Mouse (Mus musculus) CH12.LX (cell line): ENCODE data around the gene Sox18. TPM values are rescaled to one million over a fixed set of nuclear protein-coding genes. Genes with fewer than 3 reads are reported as not detected.

Experiments
- DNase-seq: peaks from one replicate; pipeline ENCODE4 v3.0.0-alpha.2; 2013; ENCODE audit errors: extremely low read depth
- H3K27ac ChIP-seq: 2 replicates; pipeline ENCODE4 v1.5.1; 2012; ENCODE audit warnings: low read depth, mild to moderate bottlenecking, control low read depth, moderate library complexity; ENCODE audit not compliant: insufficient read depth
- H3K27me3 ChIP-seq: replicated peaks from 2 replicates; pipeline ENCODE3; 2012; ENCODE audit warnings: inconsistent platforms
- H3K36me3 ChIP-seq, 2 experiments: replicated peaks in 1 of 2; 2 replicates each; pipeline versions ENCODE3 to v1.6.1; 2012; ENCODE audit warnings: inconsistent platforms in 1 of 2, low read length in 1 of 2, mild to moderate bottlenecking in 1 of 2, mixed read lengths in 1 of 2, moderate library complexity in 1 of 2; ENCODE audit not compliant: control insufficient read depth in 1 of 2, insufficient read depth in 1 of 2
- H3K4me1 ChIP-seq, 2 experiments: 2 replicates each; pipeline ENCODE4 v1.6.1; 2012; ENCODE audit warnings: inconsistent platforms in 1 of 2, moderate library complexity in 1 of 2; ENCODE audit not compliant: insufficient read depth in 2 of 2, control insufficient read depth in 1 of 2
- H3K4me2 ChIP-seq: 2 replicates; pipeline ENCODE4 v1.6.1; 2012; ENCODE audit warnings: low read depth, mild to moderate bottlenecking, control low read depth; ENCODE audit not compliant: poor library complexity, insufficient read depth, severe bottlenecking
- H3K4me3 ChIP-seq, 3 experiments: fragments of 150-350 bp in 1 of 3; sonication (generic) in 1 of 3; replicated peaks in 1 of 3; 2 replicates each; pipeline versions ENCODE3 to v1.5.1; 2011 to 2012; ENCODE audit warnings: low read depth in 2 of 3, low read length in 2 of 3, mild to moderate bottlenecking in 2 of 3, moderate library complexity in 2 of 3, control low read depth in 1 of 3, improper control_type of control experiment in 1 of 3, inconsistent platforms in 1 of 3, mixed read lengths in 1 of 3; ENCODE audit not compliant: poor library complexity in 1 of 3
- H3K79me2 ChIP-seq: replicated peaks from 2 replicates; pipeline ENCODE4 v1.6.1; 2012; ENCODE audit warnings: mild to moderate bottlenecking, moderate library complexity; ENCODE audit not compliant: control insufficient read depth, poor library complexity, insufficient read depth, severe bottlenecking; ENCODE audit errors: extremely low read depth
- H3K9ac ChIP-seq: 2 replicates; pipeline ENCODE4 v1.6.1; 2012; ENCODE audit warnings: low read depth, mild to moderate bottlenecking, control low read depth, moderate library complexity; ENCODE audit not compliant: insufficient read depth
- H3K9me3 ChIP-seq: replicated peaks from 2 replicates; pipeline ENCODE3; 2012; ENCODE audit warnings: low read length, inconsistent platforms, mixed read lengths
- CHD1 ChIP-seq: IDR thresholded peaks from 2 replicates; pipeline ENCODE4 v1.6.1; 2012; ENCODE audit warnings: low read depth, low read length, improper control_type of control experiment, inconsistent platforms
- CHD2 ChIP-seq: IDR thresholded peaks from 2 replicates; pipeline ENCODE4 v1.6.1; 2011; ENCODE audit warnings: low read length, improper control_type of control experiment
- CTCF ChIP-seq, 2 experiments: IDR thresholded peaks in 1 of 2; conservative IDR thresholded peaks in 1 of 2; 2 replicates each; pipeline ENCODE4 v1.5.1; 2011 to 2012; ENCODE audit warnings: low read depth in 2 of 2, low read length in 2 of 2, improper control_type of control experiment in 1 of 2, inconsistent platforms in 1 of 2, mild to moderate bottlenecking in 1 of 2, moderate library complexity in 1 of 2
- E2F4 ChIP-seq: IDR thresholded peaks from 2 replicates; pipeline ENCODE4 v1.6.1; 2011; ENCODE audit warnings: low read depth, low read length, improper control_type of control experiment; ENCODE audit not compliant: insufficient replicate concordance
- ELF1 ChIP-seq: IDR thresholded peaks from 2 replicates; pipeline ENCODE4 v1.6.1; 2014; ENCODE audit warnings: low read depth, mild to moderate bottlenecking, inconsistent platforms, low read length, improper control_type of control experiment
- EP300 ChIP-seq: IDR thresholded peaks from 2 replicates; pipeline ENCODE4 v1.6.1; 2011; ENCODE audit warnings: low read length, improper control_type of control experiment
- ETS1 ChIP-seq: conservative IDR thresholded peaks from 2 replicates; pipeline ENCODE4 v1.6.1; 2012; ENCODE audit warnings: low read depth, mild to moderate bottlenecking, inconsistent platforms, low read length, improper control_type of control experiment, moderate library complexity
- GABPA ChIP-seq: IDR thresholded peaks from 2 replicates; pipeline ENCODE4 v1.6.1; 2012; ENCODE audit warnings: low read depth, low read length, improper control_type of control experiment, inconsistent platforms; ENCODE audit not compliant: insufficient replicate concordance
- JUN ChIP-seq: IDR thresholded peaks from 2 replicates; pipeline ENCODE4 v1.6.1; 2011; ENCODE audit warnings: low read depth, mild to moderate bottlenecking, low read length, improper control_type of control experiment, moderate library complexity; ENCODE audit not compliant: insufficient read depth
- JUND ChIP-seq: conservative IDR thresholded peaks from 2 replicates; pipeline ENCODE4 v1.6.1; 2011; ENCODE audit warnings: low read depth, low read length, improper control_type of control experiment
- KAT2A ChIP-seq: IDR thresholded peaks from 2 replicates; pipeline ENCODE4 v1.6.1; 2012; ENCODE audit warnings: low read length, improper control_type of control experiment, inconsistent platforms; ENCODE audit not compliant: insufficient replicate concordance
- MEF2A ChIP-seq: IDR thresholded peaks from 2 replicates; pipeline ENCODE4 v1.6.1; 2014; ENCODE audit warnings: low read depth, mild to moderate bottlenecking, inconsistent platforms, low read length, improper control_type of control experiment, borderline replicate concordance
- MXI1 ChIP-seq: IDR thresholded peaks from 2 replicates; pipeline ENCODE4 v1.6.1; 2011; ENCODE audit warnings: mild to moderate bottlenecking, low read depth, low read length, improper control_type of control experiment
- NELFE ChIP-seq: IDR thresholded peaks from 2 replicates; pipeline ENCODE4 v1.6.1; 2011; ENCODE audit warnings: low read depth, low read length, improper control_type of control experiment
- PAX5 ChIP-seq: IDR thresholded peaks from 2 replicates; pipeline ENCODE4 v1.6.1; 2012; ENCODE audit warnings: low read length, inconsistent platforms, mixed read lengths
- POLR2A ChIP-seq: IDR thresholded peaks from 2 replicates; pipeline ENCODE4 v1.6.1; 2011; ENCODE audit warnings: low read depth, mild to moderate bottlenecking, improper control_type of control experiment, low read length
- RAD21 ChIP-seq: IDR thresholded peaks from 2 replicates; pipeline ENCODE4 v1.6.1; 2011; ENCODE audit warnings: low read depth, mild to moderate bottlenecking, low read length, improper control_type of control experiment, moderate library complexity
- SIN3A ChIP-seq: IDR thresholded peaks from 2 replicates; pipeline ENCODE4 v1.6.1; 2012; ENCODE audit warnings: low read length, improper control_type of control experiment, inconsistent platforms
- SMC3 ChIP-seq: IDR thresholded peaks from 2 replicates; pipeline ENCODE4 v1.6.1; 2011; ENCODE audit warnings: low read depth, low read length, improper control_type of control experiment
- TBP ChIP-seq: conservative IDR thresholded peaks from 2 replicates; pipeline ENCODE4 v1.6.1; 2011; ENCODE audit warnings: low read depth, low read length, improper control_type of control experiment
- TCF12 ChIP-seq: IDR thresholded peaks from 2 replicates; pipeline ENCODE4 v1.6.1; 2014; ENCODE audit warnings: low read depth, mild to moderate bottlenecking, inconsistent platforms, low read length, improper control_type of control experiment
- UBTF ChIP-seq: IDR thresholded peaks from 2 replicates; pipeline ENCODE4 v1.6.1; 2012; ENCODE audit warnings: low read depth, mild to moderate bottlenecking, inconsistent platforms, low read length, improper control_type of control experiment, moderate library complexity
- USF1 ChIP-seq: IDR thresholded peaks from 2 replicates; pipeline ENCODE4 v1.6.1; 2014; ENCODE audit warnings: low read depth, mild to moderate bottlenecking, inconsistent platforms, low read length, improper control_type of control experiment
- USF2 ChIP-seq: conservative IDR thresholded peaks from 2 replicates; pipeline ENCODE4 v1.6.1; 2011; ENCODE audit warnings: low read depth, low read length, improper control_type of control experiment
- ZKSCAN1 ChIP-seq: IDR thresholded peaks from 2 replicates; pipeline ENCODE4 v1.6.1; 2012; ENCODE audit warnings: low read depth, inconsistent platforms, low read length, improper control_type of control experiment, borderline replicate concordance
- dilution Hi-C: fragments of 300-500 bp; cut with MboI; formaldehyde crosslinking; loops from 2 replicates; pipeline ENCODE4 v1.14.3; 2020; ENCODE audit warnings: low sequenced_read_pairs; ENCODE audit not compliant: extremely low pct_unique_long_range_greater_than_20kb, extremely low pct_ligation_motif_present
- in situ Hi-C: fragments of 300-500 bp; cut with MboI; formaldehyde crosslinking; loops from 3 replicates; pipeline ENCODE4 v1.14.3; 2019; ENCODE audit warnings: low sequenced_read_pairs, low pct_ligation_motif_present, low pct_unique_long_range_greater_than_20kb, mixed read lengths
- polyA plus RNA-seq: library from polyadenylated mRNA; unstranded; fragments of >175 nt; gene quantifications from 2 replicates; pipeline ENCODE4 v1.2.1, GENCODE M21; 2012; ENCODE audit warnings: low read depth; ENCODE audit not compliant: insufficient read length
- total RNA-seq, 2 experiments: library from RNA; depleted of rRNA; stranded (reverse); fragments of 300-350 nt in 1 of 2; fragments of >200 nt in 1 of 2; gene quantifications; 2 replicates each; pipeline ENCODE4 v1.2.3; 2012 to 2014

The Sox18 gene
- total and polyA plus RNA-seq, 3 experiments: not detected

GRCm38 (mm10) chr2:181659609-181660055 is 11.8 kb downstream of the Sox18 start (continued):
- TF ChIP-seq USF2 (no peak), SMC3 (peak; percentile 91), GABPA (no peak), CHD2 (no peak), CHD1 (no peak), TCF12 (peak; percentile 43; the same call in 1 of the 2 replicates), TBP (no peak), JUND (no peak), USF1 (no peak), ELF1 (no peak)

GRCm38 (mm10) chr2:181658930-181659555 is 12.4 kb downstream of the Sox18 start:
- Histone ChIP-seq H3K27ac (no peak overlapping the region), H3K4me2 (no peak overlapping the region), H3K79me2 (no peaks in the 10 kb centered on the region), H3K36me3 (peaks cover 23 to 51% of the 10 kb centered on the region in 2 experiments), H3K9ac (no peak overlapping the region), H3K4me3 (no peak overlapping the region), H3K27me3 (no peaks in the 10 kb centered on the region), H3K4me1 (peaks cover 6 to 27% of the 10 kb centered on the region in 2 experiments; a peak in 3 of 4 replicates), H3K9me3 (no peaks in the 10 kb centered on the region)
- TF ChIP-seq KAT2A (no peak), MEF2A (no peak), TCF12 (no peak), EP300 (no peak), POLR2A (no peak), SIN3A (no peak), TBP (no peak), ZKSCAN1 (no peak)
- dilution Hi-C loops (no loop called here), in situ Hi-C loops (no loop called here)
- peak; percentile 15 for DNase-seq

- TF ChIP-seq UBTF (no peak), RAD21 (no peak), SMC3 (no peak), PAX5 (no peak), POLR2A (no peak), ZKSCAN1 (no peak), MXI1 (no peak), NELFE (no peak), CTCF (conservative IDR thresholded peaks at IDR 0.05 in 1 of 2, IDR thresholded peaks at IDR 0.05 in 1 of 2; ENCODE audit: low read depth in 2 of 2, low read length in 2 of 2) (no peak), ELF1 (no peak), E2F4 (no peak), JUN (no peak), USF2 (no peak), ETS1 (no peak), TBP (no peak)
- TF ChIP-seq, all 38 proteins: peak for 0
- dilution Hi-C loops: no loop called here
These were observed 12.9 kb downstream of the Sox18 start for GRCm38 (mm10) chr2:181658528-181658927.

More at GRCm38 (mm10) chr2:181658528-181658927, 12.9 kb downstream of the Sox18 start:
- no peak overlapping the region for H3K4me3 ChIP-seq
- no peak overlapping the region for H3K4me2 ChIP-seq
- in situ Hi-C loops: no loop called here
- peaks cover 6 to 21% of the 10 kb centered on the region in 2 experiments; a peak in 3 of 4 replicates for H3K4me1 ChIP-seq
- H3K9me3 ChIP-seq: no peaks in the 10 kb centered on the region
- H3K27ac ChIP-seq: no peak overlapping the region
- H3K36me3 ChIP-seq: peaks cover 28 to 56% of the 10 kb centered on the region in 2 experiments
- no peaks in the 10 kb centered on the region for H3K79me2 ChIP-seq
- no peak overlapping the region for H3K9ac ChIP-seq
- no peak for DNase-seq
- no peaks in the 10 kb centered on the region for H3K27me3 ChIP-seq
